Mouse (Mus musculus) kidney, adult 2 months (tissue): ENCODE measurements around the gene Epas1.

Experiments
- CTCF ChIP-seq: fragments of 200-500 bp; conservative IDR thresholded peaks from 2 replicates; pipeline ENCODE4 v1.5.1; 2011; ENCODE audit warnings: low read depth, mild to moderate bottlenecking, control low read depth, low read length, moderate library complexity, mixed read lengths; ENCODE audit not compliant: insufficient read depth, insufficient read length
- POLR2A ChIP-seq: fragments of 200-500 bp; IDR thresholded peaks from one replicate; pipeline ENCODE4 v1.6.1; 2011; ENCODE audit warnings: low read depth, low read length, control low read depth

GRCm38 (mm10) chr17:86829383-86830175 is 76.1 kb downstream of the Epas1 start:
- TF ChIP-seq CTCF (no peak), POLR2A (no peak)
